Mouse (Mus musculus) stomach, postnatal 0 days (tissue): ENCODE data around the gene Nhsl2.
A peak's percentile ranks its signal among the peaks of the same experiment; 100 is the strongest.

Experiments used
- CTCF ChIP-seq: IDR thresholded peaks from 2 replicates; pipeline ENCODE4 v1.5.1; 2016; ENCODE audit warnings: antibody characterized with exemption, low read depth, mild to moderate bottlenecking, moderate library complexity
- EP300 ChIP-seq: optimal IDR thresholded peaks from 2 replicates; pipeline ENCODE3; 2016; ENCODE audit warnings: antibody characterized with exemption

DNA sequence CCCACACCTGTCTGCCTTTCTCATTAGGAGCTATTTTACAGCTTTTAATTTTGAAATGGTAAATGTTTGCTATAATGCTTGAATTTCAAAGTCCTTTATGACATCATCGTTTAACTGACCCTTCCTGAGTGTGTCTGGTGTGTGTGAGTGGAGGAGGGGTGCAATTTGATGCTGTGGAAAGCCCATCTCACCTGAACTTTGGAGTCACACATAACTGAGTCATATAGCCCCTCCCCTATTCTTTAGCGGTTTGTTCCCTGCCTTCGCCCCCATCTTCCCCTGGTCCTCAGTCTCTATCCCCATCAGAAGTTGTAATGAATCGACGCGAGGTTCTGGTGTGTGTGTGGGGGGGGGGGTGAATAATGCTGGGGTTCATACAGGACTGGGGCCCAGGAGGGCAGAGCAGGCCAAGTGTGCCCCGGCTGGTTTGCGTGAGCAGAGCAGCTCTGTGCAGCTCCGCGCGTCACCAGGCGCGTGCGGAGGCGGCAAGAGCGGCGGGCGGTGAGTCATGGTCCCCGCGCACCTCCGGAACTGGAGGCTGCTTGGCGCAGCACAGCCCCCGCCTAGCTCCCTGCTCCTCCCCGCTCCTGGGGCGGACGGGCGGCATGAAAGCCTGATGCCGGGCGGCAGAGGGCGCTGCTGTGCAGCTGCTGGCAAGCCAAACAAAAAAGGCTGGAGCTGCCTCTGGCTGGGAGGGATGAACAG, 104.8 kb downstream of the Nhsl2 start:
- TF ChIP-seq EP300 (no peak), CTCF (peak; percentile 96)
